Mouse (Mus musculus) spleen, postnatal 4 days (tissue): ENCODE data around the gene Arih2.
"Not testable (repeated sequence)": the region's sequence is repeated elsewhere in the genome, so short reads cannot be mapped to it uniquely, and the experiment has no call there.

Experiments
- DNase-seq, 2 experiments: peaks; one replicate each; pipeline ENCODE4 v3.0.0; 2022; ENCODE audit warnings: low spot score in 2 of 2

The Arih2 gene

DNA sequence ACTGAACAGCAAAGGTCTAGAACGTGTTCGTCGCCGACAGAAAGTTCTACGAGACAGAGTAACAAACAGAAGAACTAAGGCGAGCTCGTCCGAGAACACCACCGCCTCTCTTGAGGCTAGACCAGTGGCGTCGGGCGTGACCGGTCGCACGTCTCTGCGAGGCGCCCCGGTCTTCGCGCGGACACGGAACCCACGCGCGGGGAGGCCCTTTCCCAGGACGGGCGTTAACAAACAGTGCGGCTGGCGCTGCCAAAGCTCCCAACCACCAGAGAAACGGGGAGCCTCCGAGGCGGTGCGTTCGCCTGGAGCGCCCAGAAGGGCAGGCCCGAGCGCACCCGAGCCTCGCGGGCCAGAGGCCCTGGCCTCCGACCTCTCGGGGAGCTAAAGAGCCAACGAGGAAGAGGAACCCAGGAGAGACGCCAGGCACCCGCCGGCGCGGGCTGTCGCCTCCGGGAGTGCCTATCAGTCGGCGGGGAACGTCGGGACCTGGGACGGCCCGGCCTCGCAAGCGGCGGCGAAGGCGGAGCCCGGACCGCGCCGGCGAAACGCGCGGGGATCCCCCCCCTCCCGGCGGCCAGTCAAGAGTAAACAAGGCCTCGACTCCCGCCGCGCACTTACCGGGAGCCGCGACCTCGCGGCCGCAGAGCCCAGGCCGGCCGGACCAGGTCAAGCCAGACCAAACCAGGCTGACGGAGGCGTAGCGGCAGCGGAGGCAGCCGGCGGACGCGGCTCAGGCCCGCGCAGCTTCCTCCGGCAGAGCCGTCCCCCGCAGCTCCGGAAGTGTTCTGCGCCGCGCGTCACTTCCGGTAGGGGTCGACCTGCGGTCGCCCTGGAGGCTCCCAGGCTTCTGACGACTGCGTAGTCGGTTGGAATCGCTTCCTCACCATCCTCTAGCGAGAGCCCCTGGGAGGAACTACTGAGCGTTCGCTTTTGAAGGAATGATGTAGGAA, at the start of gene Arih2:
Arih2 (minus strand) TSS at position 776 of the 950 bp plus-strand sequence.
- peak; percentile 88 to 94 for DNase-seq

DNA sequence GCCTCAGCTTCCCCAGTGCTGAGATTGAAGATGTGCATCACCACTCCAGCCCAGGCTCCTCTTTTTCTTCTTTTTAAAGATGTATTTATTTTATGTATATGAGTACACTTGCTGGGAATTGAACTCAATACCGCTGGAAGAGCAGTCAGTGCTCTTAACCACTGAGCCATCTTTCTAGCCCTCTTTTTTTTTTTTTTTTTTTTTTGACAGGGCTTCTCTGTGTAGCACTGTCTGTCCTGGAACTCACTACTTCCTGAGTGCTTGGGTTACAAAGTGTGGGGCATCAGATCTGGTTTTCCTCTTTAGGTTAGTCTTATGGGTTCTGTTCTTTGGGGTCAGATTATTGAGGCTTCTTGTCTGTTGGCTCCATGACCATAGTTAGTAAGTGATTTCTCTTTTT, 45.3 kb upstream of the Arih2 start:
- DNase-seq, result no peak

DNA sequence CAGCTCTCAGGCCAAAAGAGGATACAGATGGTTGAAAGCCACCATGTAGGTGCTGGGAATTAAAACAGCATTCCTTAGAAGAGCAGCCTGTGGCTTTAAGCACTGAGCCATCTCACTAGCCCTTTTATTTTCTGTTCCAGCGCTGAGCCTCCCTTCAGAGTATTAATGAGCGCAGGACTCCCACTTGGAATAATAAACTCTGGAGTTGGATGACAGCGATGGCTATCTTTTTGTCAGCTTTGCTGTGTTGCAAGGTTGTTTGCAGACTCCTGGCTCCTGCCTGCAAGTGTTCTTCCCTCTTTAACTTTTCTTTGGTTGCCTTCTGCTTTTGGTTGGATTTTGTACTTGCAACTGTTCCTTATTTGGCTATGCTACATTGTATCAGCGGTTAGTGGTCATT, 44.8 kb upstream of the Arih2 start:
- DNase-seq, result no peak

DNA sequence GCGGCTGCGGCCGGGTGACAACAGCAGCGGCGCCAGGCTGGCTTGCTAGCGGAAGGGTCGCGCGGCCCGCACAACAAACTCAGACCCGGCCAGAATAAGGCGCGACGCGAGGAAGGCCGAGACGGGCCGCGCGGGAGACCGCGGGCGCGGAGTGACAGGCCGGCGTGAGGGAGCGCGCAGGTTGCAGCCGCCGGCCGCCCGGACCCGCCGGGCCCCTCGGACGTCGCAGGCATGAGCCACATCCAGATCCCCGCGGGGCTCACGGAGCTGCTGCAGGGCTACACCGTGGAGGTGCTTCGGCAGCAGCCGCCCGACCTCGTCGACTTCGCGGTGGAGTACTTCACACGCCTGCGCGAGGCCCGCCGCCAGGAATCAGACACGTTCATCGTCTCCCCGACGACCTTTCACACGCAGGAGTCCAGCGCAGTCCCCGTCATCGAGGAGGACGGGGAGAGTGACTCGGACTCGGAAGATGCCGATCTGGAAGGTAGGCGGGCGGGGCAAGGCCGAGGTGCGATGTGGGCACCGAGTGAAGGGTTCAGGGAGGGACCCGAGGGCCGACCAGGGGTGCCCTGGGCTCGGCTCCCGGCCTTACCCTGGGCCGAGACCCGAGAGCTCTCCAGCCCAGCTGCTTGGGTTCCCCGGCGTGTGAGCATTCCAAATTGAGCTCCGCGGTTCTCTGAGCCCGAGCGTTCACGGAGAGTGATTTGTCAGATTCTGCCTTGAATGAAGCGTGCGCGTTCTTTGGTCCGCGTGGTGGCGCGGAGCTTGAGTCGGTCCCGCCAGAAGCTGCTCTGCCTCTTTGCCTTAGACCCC, 43.2 kb upstream of the Arih2 start:
- peak; percentile 38 to 78 for DNase-seq

DNA sequence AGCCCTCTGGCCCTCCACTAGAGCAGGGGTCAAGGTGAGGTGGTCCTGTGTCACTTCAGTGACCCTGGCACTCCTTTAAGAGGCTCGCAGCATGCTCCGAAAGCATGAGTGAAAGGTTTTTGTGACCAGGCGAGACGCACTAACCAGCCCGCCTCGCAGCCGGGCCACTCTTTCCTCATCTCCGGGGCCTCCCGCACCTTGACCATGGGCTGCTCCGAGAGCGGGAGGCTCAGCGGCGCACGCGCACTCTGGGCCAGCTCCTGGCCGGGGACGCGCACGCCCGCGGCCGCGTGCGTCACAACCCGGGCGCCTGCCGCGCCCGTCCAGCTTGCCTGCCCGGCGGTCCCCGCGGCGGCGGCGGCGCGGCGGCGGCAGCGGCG, 42.6 kb upstream of the Arih2 start:
- DNase-seq, result peak; percentile 81 to 91

DNA sequence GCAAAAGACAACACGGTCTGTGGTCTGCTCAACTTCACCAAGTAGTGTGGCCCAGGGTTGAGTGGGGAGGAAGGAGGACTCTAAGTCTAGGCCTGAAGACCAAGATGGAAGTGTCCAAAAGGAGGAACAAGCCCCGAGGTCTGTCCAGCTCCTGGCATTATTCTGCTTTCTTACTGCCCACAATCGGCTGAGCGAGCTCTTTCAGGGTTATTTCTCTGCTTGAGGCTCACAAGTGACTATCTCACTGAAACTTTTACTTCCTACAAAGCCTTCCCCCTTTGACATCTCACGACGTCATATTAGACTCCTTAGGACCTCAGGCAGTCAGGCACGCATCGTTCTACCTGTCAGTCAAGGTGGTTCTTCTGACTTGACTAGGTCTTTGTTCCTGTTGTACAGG, 42.2 kb upstream of the Arih2 start:
- no peak for DNase-seq

DNA sequence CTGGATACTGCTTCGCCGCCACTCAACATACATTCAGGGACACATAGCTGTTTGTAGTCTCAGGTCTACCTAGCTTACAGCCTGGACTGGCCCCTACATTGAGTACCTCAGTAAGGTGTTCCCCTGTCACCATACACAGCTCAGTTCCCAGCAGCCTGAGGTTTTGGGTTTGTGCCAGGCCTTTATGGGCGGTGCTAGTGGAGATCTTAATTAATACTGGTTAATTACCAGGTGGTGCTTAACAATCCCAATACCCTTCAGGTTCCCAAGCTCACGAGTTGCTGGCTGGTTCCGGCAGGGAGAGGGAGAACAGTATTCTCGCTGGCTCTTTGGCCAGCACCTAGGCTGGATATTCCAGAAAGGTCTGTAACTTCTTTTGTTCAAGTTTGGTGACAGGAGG, 41.7 kb upstream of the Arih2 start:
- no peak for DNase-seq

DNA sequence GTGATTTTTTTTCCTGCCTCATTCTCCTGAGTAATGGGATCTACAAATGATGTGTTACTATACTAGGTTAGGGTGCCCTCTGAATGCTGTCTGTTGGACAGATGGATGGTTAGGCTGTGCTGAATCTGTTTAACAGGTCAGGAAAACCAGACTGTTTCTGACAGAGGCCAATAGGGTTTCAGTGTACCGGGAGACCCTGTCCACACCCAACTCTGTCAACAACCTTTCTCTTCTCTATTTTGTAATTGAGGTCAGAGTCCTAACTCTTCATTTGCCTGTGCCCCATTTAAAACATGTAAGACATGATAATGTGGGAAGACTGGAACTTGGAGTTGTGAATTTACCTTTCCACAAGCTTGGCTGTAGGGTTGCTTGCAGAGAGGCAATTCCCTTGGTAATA, 40.8 kb upstream of the Arih2 start:
- DNase-seq, result no peak

DNA sequence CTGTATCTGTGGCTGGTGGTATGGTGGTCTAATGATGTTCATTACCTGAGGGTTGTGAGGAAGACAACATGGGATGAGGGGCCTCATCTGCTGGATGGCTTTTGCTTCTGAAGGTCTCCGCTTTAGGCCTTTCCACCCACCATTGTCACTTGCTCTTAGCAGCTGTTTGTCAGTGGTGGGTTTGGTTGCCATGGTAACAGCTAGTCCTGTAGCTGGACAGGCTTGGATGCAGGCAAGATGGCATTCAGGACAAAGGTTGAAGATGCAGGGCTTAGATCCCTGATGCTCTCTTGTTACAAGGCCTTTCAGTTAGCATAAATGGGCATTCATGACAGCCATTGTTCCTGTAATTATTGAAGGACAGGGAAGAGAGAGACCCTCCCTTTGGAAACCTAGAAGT, 39.9 kb upstream of the Arih2 start, which contains the start of gene Prkar2a:
Prkar2a (plus strand) TSS at position 209 of the 400 bp plus-strand sequence.
- no peak for DNase-seq

DNA sequence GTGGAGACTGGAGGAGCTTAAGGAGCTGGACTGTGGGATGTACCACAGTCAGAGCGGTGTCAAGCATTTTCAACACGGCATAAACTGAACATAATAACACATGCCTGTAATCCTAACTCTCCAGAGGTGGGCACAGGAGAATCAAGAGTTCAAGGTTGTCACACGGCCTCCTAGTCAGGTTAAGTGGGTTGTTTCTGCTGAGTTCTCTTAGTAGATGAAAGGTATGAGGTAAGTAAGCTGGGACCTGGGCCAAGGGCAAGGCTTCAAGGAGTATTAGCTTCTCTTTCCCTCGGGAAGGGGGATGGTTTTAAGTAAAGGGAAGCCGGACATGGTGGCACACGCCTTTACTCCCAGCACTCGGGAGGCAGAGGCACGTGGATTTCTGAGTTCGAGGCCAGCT, 39.3 kb upstream of the Arih2 start:
- no peak for DNase-seq

DNA sequence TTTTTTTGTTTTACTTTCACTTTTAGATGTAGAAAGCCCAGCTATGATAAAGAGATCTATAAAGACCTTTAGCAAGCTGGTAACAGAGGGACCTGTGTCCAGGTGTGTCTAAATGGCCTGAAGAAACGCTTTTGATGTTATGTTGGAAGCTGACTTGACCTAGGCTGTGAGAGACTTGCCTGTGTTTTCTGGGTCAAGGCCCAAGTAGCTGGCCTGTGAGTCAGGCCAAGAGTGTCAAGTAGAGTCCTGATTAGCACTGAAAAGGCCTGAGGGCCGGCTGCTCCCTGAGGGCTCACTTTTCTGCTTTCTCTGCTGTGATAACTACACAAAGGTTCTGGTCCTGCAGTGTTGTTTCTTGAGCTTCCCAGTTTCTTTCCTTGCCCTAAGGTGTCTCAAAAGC, 38.5 kb upstream of the Arih2 start:
- no peak for DNase-seq

DNA sequence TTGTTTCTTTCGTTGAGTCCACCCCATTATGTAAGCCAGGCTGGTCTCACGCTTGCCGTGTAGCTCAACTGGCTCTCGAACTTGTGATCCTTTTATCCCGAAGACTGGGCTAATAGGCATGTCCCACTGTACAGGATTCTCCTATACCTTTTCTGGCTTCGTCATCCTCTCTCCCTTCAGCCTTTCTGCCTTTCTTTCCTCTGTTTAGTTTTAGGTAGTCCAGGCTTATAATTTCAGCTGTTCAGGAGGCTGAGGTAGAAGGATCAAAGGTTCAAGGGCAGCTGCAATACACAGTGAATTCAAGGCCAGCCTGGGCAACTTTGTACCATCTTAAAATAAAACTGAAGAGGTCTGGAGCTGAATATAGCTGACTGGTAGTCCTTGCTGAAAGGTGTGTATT, 38.0 kb upstream of the Arih2 start:
- DNase-seq, result no peak

DNA sequence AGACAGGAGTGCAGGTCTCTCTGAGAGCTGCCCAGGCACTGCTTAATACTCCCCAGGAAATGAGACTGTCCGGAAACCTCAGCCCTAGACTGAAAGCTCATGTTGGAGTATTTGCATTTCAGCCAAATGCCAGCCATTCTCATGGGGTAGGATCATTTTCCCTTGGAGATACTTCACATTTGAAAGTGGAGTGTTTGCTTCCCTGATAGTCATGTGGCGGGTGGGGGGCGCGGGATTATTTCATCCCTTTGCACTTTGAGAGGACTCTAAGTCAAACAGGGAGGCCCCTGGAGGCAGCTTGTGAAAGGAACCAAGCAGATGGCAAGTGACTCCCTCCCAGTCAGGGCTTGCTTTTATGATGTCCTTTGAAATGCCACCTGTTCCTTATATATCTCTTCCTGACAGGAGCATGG, 37.3 kb upstream of the Arih2 start:
- no peak for DNase-seq

DNA sequence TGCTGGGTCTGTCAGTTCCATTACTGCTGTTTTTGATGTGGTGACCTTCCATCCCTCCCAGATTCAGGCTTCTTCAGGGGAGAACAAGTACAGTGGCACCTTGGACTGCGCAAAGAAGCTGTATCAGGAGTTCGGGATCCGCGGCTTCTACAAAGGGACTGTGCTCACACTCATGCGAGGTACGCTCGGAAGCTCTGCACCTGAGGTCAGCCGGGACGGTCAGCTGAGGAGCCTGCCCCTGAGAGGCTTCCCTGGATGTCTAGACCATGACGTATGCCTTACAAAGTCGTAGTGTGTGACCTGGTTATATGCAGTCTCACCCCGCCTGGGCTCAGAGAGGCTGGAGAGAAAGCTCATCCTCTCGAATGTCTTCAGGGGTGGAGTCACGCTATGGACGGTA, 30.8 kb upstream of the Arih2 start:
- DNase-seq, result no peak

DNA sequence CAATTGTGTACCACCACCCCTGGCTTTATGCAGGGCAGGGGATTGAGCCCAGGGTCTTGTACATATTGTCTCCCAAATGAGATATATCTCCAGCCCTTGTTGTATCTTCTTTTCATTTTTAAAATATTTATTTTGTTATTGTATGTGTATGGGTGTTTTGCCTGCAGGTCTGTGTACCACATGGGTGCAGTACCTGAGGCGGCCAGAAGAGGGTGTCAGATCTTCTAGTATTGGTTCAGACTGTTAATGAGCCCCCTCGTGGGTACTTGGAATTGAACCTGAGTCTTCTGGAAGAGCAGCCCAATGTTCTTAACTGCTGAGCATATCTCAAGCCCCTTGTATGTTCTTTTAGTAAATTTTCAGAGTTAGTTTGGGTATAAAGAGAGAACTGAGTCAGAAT, 24.0 kb upstream of the Arih2 start:
- peak in 1 of 2 experiments; percentile 36 for DNase-seq

DNA sequence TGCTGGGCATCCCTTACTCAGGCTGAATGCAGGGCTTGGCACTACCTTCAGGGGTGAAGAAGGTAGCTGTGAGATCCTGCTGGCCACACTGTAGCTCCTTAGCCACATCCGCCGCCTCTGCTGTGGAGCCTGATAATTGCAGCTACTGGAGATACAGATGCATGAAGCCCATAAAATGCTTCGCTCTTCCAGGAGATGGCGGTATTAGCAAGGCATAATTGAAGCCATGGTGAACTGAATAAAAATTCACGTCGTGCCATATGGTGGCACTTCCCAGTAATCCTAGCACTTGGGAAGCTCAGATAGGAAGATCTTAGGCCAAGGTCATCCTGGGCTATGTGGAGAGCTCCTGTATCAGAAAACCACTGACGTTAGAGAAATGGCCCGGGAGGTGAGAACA, 20.7 kb upstream of the Arih2 start:
- DNase-seq, result no peak

DNA sequence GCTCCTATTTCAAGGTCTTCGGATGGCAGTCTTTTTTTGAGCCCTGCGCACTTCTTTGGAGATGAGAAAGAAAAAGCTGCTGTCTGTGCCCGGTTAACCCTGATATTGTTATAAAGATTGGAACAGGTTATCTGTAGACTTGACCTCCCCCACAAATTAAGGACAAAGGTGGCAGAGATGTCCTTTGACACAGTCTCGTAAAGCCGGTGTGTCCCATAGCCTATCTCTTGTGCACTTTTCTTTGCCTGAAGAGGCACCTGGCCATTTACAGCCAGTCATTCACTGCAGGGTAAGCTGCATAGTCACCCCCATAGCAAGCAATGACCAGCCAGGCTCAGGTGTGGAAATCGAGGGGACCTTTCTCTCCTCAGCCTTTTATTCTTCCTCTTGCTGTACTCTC, 13.5 kb upstream of the Arih2 start:
- DNase-seq, result no peak

DNA sequence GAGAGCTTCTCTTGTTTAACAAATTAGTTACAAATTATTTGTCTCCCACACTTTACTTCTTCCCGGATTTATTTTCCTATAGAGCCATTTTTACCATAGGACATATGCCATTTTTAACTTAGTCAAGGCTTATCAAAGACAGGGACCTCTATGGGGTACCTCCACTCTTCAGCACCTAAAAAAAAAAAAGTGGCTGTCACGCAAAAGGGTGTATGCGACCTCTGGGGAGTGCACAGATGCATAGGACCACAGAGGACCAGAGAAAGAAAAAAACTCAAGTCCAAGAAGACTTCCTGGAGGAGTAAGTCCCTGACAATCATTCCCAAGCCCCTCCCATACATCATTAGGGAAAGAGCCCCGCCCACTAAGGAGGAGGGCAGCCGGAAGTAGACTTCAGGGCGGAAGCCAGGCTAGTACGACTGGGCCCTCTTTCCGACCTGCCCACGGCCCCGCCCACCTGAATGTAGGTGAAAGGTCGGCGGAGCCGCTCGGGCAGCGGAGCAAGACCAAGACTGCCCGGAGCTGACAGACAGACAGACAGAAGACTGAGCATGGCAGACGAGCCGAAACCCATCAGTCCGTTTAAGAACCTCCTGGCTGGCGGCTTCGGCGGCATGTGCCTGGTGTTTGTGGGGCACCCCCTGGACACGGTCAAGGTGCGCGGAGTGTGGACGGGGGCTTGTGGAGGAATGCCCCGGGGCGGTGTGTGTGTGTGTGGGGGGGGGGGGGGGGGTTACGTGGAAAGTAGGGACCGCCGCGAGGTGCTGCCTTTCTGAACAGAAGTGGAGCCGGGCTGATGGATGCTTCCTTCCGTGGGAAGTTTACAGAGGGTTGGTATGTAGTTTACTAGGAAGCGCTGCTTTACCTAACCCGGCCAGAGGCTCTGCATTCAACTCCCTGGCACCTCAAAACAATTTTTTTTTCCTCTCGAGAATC, 12.8 kb upstream of the Arih2 start, which contains the start of gene Slc25a20:
Slc25a20 (plus strand) TSS at position 412 of the 936 bp plus-strand sequence.
- peak; percentile 84 to 92 for DNase-seq

DNA sequence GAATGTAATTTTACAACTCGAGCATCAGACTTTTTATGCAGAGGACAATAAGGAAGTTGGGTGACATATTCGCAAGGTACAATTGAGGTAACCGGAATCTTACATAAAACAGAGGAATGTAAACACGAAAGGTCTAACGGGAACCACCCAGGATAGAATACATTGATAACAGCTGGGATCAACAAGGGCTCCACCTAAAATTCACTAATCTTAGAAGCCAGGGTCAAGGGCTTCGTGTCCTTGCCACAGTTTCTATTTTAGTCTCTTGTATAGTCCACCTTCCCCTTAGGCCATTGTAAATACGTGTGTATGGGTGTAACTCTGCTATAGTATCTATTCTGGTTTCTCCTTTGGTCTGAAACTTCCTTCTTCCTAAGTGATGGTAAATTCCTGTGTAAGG, 6.7 kb upstream of the Arih2 start:
- DNase-seq, result not testable (repeated sequence)

DNA sequence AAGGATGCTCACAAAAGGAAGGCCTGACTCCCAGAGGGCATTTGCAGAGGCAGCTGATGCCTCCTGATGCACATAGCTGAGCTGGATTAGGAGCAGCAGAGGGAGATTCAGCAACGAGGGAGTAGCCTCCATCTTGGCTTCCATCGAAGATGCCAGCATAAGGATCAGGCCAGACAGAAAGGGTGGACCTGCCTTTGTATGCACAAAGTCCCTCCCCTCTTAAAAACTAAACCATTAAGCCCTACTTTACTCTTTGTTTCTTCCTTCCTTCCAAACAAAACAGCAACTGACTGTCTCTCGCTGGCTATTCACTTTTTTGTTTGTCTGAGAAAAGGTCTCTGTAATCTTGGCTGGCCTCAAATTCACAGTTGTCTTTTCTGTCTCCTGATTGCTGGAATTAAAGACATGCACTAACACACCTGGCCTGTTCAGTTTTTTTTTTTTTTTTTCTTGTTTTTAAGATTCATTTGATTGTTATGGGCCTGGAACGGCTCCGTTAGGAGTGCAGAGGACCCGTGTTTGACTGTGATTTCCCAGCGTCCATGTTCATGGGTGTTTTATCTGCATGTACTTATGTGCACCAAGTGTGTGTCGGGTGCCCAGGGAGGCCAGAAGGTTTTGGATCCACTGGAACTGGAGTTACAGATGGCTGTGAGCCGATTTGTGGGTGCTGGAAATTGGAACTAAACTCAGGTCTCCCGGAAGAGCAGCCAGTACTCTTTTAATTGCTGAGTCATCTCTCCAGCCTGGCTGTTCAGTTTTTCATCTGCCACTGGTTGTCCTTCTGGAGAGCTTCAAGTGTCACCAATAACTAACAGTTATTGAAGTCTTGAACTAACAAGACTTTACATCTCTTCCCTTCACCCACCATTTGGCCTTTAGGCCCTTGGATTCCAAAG, 5.6 kb upstream of the Arih2 start:
- DNase-seq, result no peak
